Mouse (Mus musculus): Measurements from ENCODE around the gene Zcchc4.

GRCm38 (mm10) chr5:52782523-52783250, 7.5 kb downstream of the Zcchc4 start:
- TF ChIP-seq CTCF (IDR thresholded peaks at IDR 0.05) (peak; percentile 87), POLR2A (IDR thresholded peaks at IDR 0.05; ENCODE audit: insufficient read depth, low read depth, low read length) (peak; percentile 62; the same call in 1 of the 2 replicates)
